Mouse (Mus musculus): ENCODE data around the gene Hoxa3.

- TF ChIP-seq CTCF (IDR thresholded peaks at IDR 0.05; ENCODE audit: insufficient read depth, low read depth, low read length) (no peak), POLR2A (IDR thresholded peaks at IDR 0.05; ENCODE audit: insufficient read depth, low read depth, low read length) (no peak)
These were observed 7.1 kb upstream of the Hoxa3 start for GRCm38 (mm10) chr6:52220003-52220864.

Measured in olfactory bulb, adult 2 months (tissue).